Mouse (Mus musculus) 416B (cell line): Measurements from ENCODE around the gene Lyrm7.
"Not testable (repeated sequence)": the region's sequence is repeated elsewhere in the genome, so short reads cannot be mapped to it uniquely, and the experiment has no call there.

Experiments
- DNase-seq: peaks from one replicate; pipeline ENCODE4 v3.0.0; 2011; ENCODE audit warnings: low read depth

Lyrm7 gene

DNA sequence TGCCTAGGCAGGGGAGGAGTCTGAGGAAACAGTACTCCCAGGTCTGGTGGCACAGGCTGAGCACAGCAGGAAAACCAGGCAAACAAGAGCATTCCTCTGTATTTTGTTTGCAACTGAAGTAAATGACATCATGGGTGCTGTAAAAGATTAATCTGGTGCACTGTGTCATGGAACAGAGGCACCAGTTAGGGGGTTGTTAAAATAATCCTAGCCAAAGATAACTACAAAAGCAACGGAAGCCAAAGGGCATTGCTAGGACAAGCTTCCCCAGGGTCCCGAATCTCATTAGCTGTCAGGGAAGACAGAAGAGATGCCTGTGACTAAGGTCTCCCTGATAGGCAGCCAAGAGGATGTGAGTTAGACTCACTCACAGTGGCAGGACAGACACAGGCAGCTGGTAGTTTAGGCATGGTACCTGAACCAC, 20.3 kb upstream of the Lyrm7 start:
- no peak for DNase-seq

DNA sequence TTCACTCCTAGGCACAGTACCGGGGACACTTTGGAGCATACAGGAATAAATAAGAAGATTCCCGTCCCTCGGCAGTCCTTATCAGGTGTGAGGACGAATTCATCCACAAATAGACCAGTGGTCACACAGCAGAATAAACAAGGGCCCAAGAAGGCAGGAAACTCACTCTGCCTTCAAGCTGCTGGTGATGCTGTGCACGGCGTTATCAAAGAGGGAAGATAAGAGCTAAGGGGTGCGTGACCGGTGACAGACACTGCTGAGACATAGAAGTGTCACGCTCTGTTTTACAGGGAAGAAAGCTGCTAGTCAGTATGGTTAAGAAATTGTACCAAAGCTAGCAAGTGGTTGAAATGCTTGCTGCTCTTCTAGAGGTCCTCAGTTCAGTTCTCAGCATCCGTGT, 19.2 kb upstream of the Lyrm7 start:
- DNase-seq, result no peak

DNA sequence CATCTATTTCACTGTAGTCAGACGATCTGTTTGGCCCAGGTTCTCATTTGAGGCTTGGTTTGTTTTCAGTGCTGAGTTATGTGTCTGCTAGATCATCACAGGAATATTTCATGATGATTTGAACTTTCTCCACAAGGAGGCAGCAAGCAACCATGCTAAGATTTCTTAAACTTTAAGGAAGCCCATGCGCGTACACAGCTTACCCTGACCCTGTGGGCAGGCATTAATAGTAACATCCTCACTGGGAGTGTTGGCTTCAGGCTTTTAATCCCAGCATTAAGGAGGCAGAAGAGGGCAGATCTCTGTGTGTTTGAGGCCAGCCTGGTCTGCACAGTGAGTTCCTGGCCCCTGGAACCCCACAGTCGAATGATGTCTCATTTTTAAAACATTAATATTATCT, 18.7 kb upstream of the Lyrm7 start:
- DNase-seq, result peak; percentile 87

DNA sequence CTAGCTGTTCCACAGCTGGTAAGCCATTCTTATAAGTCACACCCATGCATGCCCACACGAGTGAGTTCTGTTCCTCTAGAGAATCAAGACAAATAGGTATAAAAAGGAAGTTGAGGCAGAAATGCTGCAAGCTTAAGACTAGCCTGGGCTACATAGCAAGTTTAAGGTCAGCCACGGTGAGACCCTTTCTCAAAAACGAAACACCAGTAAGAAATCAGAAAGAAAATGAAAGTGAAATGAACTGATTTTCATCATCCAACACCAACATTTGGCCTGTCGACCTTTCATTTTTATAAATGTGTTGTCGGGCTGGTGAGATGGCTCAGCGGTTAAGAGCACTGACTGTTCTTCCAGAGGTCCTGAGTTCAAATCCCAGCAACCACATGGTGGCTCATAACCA, 18.2 kb upstream of the Lyrm7 start:
- DNase-seq, result no peak

DNA sequence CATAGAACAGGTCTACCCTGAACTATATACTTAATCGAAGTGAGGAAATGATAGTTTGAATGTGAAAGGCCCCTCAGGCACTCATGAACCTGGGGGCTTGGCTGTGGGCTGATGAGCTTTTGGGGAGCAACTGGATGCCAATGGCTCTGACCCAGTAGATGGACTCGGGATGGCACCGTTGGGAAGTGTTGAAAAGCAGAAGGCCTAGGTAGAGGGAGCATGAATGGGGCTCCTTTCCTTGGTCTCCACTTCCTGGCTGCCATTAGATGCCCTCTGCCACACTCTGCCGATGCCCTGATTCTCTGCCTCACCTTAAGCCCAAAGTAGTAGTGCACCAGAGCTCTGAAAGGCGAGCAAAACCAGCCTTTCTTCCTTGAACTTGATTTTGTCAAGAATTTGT, 15.3 kb upstream of the Lyrm7 start:
- no peak for DNase-seq

DNA sequence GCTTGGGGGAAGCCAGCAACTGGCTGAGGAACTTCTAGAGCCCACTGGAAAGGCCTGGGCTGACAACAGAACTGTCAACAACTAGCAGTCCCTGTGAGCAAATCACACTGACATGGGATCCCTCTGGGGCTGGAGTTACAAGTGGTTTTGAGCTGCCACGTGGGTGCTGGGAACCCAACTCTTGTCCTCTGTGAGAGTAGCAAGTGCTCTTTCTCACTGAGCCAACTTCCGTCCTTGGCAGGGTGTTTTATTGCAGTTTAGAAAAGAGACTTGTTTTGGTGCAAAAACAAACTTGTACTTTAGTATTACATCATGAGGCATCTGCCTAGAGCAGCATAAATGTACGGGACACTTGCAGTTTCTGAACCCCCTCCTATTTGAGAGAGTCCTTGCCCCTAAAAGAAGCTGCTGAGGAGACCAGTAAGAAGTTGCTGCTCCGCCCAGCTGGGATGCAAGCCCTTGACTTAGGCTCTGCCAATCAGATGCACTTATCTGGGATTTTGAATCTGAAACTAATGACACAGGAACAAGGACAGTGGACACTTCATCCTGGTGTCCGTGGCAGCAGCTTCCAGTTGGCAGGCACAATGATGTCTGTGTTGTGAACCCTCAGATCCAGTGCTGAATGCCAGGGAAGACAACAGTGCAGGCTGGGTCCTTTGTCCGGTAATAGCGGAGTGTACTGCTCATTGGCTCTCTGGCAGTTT, 11.3 kb upstream of the Lyrm7 start:
- no peak for DNase-seq

DNA sequence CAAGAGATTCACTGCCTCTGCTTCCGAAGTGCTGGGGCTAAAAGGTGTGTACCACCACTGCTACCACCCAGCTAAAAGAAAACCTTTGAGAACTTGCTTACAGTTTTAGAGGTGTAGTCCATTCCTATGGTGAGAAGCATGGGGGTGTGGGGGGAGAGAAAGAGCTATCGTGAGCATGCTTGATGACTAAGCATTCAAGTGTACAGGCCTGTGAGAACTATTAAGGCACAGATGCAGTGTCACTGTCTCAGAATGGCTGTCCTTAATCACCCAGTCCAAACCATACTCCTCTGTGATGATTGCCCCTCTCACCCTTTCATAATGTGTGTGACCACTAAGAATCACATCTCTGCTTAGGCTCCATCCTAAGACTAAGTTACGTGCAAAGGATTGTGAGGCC, 8.6 kb upstream of the Lyrm7 start:
- peak; percentile 62 for DNase-seq

DNA sequence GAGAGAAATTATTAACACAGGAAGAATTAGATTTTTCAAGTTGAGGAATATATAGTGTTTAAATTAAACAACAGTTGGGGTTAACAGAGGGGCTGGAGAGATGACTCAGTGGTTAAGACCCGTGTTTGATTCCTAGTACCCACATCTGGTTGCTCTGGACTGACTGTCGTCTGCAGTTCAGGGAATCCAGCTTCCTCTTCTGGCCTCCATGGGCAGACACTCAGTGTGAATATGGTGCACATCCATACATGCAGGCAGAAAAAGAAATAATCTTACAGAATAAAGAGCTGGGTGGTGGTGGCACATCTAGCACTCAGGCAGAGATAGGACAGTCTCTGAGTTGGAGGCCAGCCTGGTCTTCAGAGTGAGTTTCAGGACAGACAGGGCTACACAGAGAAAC, 7.7 kb upstream of the Lyrm7 start:
- DNase-seq, result no peak

DNA sequence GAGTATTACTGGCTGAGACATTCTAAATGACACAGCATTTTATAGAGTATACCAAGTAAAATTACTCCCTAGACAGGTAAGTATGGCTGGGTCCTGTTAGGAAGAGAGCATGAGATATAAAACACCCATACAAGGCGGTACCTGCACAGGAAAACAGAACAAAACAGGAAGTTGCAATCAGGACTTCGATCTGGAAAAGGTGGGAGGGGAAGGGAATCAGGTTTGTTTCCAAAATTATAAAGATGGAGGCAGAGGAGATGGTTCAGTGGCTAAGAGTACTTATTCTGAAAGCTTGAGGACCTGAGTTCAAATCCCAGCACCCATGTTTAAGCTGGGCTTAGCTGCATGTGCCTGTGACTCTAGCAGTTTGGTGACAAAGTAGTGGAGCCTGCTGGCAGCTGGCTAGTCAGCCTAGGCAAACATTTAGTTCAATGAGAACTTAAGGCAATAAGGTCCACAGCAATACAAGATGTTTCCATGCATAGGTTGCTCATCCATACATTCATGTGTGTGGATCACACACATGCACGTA, 7.3 kb upstream of the Lyrm7 start:
- peak; percentile 45 for DNase-seq

DNA sequence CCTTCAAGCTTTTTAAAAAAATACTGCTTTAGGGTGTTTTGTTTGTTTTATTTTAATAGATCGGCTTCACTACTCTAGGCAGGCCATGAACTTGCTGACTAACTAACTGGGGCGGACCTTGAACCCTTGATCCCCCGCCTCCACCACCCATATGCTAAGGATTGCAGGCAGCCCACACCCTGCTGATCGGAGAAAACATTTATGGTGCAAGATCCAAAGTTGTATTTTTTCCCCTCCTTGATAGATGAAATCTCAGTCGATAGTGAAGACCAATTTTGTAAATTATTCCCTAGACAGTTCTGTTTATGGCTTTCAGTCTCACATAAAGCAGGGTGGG, 6.3 kb upstream of the Lyrm7 start:
- DNase-seq, result peak; percentile 81

DNA sequence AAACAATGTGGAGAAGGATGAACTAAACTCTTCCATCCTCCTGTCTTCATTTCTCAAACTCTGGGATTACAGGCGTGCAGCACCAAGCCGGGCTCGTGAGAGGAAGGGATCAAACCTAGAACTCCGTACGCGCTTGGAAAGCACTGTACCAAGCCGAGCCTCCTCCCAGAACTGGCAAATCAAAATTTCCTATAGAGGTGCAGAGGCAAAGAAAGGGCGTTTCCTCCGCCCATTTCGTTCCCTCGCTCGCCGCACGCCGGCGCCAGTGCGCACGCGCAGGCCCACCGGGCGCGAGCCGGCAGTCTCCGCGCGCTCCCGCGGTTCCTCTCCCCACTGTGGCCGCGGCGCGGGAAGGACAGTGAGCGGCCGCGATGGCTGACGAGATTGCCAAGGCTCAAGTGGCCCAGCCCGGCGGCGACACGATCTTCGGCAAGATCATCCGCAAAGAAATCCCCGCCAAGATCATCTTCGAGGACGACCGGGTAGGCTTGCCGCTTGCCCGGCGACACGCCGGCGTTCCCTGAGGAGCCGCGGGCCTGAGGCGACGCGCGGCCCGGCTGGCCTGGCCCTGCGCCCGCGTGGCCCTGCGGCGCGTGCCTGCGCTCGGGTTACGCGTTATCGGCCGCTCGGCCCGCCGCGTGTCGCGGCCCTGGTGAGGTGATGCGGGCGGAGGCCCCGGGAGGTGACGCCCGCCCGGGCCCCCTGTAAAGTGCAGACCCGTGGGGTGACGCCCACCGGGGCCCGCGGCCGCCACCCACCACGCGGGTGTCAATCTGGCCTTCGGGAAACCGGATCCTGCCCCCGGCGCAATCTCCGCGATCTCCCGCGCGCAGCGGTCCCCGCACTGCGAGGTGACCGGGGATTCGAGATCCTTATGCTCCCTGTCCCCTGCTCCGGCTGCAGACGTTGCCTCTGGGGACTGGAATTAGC, 5.7 kb upstream of the Lyrm7 start, which contains the start of gene Hint1:
Gene Hint1, plus strand, starts transcription at position 265 of the 930 bp plus-strand sequence.
- DNase-seq, result peak; percentile 90

DNA sequence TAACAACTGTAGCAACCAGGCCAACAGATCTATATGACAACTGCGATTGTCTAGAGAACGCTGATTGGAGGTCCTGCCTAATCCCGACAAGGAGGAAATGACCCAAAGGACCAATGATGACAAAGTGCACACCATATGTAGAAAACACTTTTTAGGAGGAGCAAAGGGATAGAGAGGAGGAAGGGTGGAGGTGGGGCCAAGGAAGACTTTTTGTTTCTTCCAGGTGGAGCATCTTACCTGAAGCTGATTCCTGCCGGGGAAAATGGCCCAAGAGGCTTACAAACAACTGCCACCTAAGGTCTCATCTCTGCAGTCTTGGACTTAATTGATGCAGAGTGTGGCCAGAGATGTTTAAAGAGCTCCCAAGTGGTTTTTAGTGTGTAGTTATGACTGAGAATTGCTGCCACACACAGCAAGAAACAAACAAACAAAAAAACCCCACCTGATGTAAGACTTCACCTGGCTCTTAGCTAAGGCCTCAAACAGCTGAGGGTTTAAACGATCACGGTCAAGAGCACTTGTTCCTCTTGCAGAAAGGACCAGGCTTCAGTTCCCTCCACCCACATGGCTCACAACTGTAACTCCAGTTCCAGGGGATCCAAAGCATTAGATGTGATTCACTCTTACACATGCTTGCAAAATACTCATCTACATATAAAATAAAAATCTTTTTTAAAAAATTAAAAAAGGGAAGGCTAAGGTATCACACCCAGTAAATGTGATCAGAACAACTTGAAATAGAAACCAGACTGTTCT, 4.8 kb upstream of the Lyrm7 start:
- DNase-seq, result peak; percentile 62

DNA sequence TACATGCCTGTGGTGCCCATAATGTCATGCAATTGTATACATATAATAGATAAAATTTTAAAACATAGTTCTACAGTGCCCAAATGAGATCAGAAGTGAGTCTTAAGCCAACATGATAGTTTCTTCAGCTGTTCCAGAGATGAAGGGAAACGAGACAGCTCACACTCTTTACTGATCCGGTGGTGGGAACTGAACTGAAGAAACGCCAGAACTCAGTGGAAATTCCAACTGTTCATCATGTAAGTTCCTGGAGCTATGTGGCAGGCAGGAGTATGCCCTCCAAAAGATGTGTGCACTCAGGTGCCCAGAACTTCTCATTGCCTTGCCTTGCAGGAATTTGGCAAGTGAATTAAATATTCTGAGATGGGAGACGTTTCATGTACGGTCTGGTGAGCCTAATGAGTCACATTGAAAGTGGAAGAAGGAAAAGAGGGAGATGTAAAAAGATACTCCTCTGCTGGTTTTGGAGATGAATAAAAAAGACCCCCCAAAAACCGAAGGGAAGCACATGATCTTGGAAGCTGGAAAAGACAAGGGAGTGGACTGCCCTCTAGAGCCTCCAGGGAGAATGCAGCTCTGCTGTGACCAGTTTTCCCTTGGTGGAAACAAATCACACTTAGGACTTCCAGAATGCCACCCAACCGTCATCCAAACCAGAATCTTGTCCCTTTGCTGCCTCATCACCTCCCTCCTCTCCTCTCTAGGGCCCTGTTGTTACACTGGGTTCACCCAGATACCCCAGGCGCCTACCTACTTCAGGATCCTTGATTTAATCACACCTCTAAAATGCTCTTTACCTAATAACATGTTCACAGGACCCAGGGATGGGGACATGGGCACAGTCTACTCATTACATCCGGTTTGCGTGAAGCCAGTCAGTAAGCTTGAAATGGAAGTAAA, 2.2 kb upstream of the Lyrm7 start:
- peak; percentile 74 for DNase-seq

DNA sequence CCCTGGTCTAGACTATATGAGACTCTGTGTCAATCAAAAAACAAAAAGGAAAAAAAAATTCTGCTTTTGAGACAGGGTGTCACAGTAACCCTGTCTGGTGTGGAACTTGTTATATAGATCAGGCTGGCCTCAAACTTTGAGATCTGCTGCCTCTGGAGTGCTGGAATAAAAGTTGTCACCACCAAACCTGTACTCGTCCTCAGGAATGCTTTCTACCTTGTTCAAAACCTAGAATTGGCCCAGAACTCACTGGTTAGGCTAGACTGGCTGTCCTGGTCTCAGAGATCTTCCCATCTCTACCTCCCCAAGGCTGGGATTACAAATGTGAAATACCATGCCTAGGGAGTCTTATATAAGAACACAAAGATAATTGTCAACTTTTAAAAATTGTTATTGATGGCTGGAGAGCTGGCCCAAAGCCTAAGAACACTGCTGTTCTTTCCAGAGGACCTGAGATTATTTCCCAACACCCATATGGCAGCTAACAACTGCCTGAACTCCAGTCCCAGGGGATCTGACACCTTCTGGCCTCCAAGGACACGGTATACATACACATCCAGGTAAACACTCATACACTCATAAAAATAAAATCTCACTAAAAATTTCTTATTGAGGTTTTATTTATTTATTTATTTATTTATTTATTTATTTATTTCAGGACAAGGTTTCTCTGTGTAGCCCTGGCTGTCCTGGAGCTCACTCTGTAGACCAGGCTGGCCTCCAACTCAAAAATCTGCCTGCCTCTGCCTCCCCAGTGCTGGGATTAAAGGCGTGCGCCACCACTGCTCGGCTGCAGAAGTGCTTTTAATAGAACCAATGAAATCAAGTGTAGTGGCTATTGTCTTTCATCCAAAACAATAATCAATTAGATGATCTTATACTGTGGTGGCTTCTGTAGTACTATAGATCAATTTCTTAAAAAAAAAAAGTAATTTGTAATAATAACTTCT, 1.0 kb upstream of the Lyrm7 start:
- no peak for DNase-seq

DNA sequence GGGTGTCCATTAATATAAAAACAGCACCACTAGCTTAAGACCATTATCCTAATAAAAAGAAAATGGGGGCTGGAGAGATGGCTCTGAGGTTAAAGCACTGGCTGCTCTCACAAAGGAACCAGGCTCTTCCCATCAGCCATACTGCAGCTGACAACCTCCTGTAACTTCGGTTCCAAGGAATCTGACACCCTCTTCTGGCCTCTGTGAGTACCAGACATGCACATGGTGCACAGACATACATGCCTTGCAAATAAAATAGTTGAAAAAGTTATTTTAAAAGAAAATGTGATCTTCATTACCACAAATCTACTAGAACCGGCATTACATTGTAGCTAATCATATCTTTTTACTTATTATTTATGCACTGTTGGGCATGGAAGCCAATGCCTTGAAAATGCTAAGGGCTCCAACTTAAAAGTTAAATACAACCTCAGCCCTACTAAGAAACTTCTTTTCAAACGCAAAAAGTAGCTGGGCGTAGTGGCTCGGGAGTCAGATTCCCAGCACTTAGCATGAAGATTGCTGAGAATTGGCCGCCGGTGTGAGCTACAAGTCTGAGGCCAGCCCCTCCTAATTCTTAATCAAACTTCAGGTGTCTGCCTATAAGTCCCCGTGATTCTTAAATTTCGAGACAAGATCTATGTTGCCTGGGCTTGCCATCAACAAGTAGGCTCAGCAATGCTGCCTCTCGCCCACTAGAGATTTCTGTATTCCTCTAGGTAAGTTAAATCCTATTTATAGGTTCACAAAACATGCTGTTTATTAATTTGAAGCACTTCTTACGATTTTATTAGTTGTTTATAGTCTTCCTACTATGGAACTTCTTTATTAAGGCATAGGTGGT, 1.2 kb downstream of the Lyrm7 start:
- peak; percentile 91 for DNase-seq

DNA sequence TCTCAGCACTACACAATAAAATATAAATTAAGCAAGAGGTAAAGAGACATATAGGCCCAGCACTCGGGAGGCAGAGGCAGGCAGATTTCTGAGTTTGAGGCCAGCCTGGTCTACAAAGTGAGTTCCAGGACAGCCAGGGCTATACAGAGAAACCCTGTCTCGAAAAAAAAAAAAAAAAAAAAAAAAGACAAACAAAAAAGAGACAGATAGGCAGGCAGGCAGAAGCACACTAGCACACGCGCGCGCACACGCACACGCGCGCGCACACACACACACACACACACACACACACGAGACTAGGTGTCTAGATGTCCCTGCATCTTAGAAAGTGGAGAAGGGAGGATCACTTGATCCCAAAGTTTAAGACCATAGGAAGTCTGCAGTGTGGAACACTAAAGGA, 1.8 kb downstream of the Lyrm7 start:
- not testable (repeated sequence) for DNase-seq

DNA sequence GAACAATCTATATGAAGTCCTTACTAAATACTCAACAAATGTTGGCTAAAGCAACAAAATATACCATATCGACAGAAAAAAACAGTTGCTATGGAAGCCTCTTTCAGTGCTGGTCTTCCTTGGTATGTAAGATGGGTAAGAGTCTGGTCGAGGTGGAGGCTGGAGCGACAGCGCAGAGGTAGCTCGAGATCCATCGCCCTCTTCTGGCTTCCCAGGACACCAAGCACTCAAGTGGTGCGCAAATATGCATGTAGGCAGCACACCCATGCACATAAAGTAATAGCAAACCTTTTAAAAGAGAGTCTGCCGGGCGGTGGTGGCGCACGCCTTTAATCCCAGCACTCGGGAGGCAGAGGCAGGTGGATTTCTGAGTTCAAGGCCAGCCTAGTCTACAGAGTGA, 9.1 kb downstream of the Lyrm7 start:
- DNase-seq, result no peak

DNA sequence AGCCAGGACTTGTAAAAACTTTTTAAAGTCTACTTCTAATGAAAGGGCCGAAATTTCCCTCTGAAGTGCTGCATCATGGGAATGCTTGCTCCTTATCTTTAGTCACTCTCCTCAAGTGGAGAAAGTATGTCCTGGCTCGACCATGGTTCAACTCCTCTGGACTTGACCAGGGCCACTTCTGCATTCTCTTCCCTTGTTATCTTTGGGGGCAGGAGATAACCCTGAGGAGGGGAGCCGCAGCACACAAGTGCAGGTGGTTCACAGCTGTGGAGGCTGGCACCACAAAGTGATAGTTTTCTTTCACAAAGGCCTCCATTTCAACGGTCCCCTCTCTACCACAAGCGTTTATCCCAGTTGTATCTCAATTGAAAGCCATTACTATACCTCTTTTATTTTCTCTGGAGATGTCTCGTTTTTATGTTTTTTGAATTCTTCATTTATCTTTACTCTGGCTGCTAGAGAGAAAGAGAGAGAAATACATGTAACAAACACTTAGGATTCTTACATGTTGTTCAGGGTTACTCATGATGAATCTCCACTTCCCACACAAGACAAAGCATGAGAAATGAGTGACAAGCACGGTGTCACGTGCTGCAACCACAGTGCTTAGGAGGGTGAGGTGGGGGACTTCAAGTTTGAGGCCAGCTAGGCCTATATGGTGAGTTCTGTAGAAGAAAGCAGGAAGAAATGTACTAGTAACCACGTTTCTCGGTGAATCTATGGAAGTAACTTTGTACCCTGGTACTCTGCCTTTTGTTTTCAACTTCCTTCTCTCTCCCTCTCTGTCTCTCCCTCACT, 10.6 kb downstream of the Lyrm7 start:
- DNase-seq, result no peak
